Mouse (Mus musculus) ES-E14 (cell line): ENCODE results near the gene Grb2. TPM values are rescaled to one million over a fixed set of nuclear protein-coding genes. Genes with fewer than 3 reads are reported as not detected.

ENCODE experiments used
- DNase-seq: peaks from one replicate; pipeline ENCODE4 v3.0.0-alpha.2; 2013; ENCODE audit warnings: low read depth, low spot score
- H3K27ac ChIP-seq: 2 replicates; pipeline ENCODE4 v1.5.1; 2012; ENCODE audit warnings: low read depth, mild to moderate bottlenecking, low read length, moderate library complexity, mixed read lengths; ENCODE audit not compliant: poor library complexity, insufficient read depth, severe bottlenecking
- H3K36me3 ChIP-seq: 2 replicates; pipeline ENCODE4 v1.6.1; 2012; ENCODE audit warnings: mild to moderate bottlenecking, low read length, moderate library complexity, mixed read lengths; ENCODE audit not compliant: control insufficient read depth, poor library complexity, insufficient read depth, severe bottlenecking
- H3K4me1 ChIP-seq, 2 experiments: fragments of 150-350 bp in 1 of 2; sonication (generic) in 1 of 2; 2 replicates each; pipeline ENCODE4 v1.6.1; 2012; ENCODE audit warnings: low read length in 2 of 2, mild to moderate bottlenecking in 1 of 2, mixed read lengths in 1 of 2; ENCODE audit not compliant: control insufficient read depth in 2 of 2, insufficient read depth in 2 of 2, poor library complexity in 1 of 2
- H3K4me3 ChIP-seq, 2 experiments: fragments of 150-350 bp in 1 of 2; sonication (generic) in 1 of 2; 2 replicates each; pipeline ENCODE4 v1.5.1; 2012; ENCODE audit warnings: low read length in 2 of 2, low read depth in 1 of 2, mild to moderate bottlenecking in 1 of 2, mixed read lengths in 1 of 2; ENCODE audit not compliant: insufficient read depth in 1 of 2, poor library complexity in 1 of 2, severe bottlenecking in 1 of 2
- H3K9ac ChIP-seq: 2 replicates; pipeline ENCODE4 v1.6.1; 2012; ENCODE audit warnings: low read depth, mild to moderate bottlenecking, low read length, mixed read lengths; ENCODE audit not compliant: poor library complexity, insufficient read depth, severe bottlenecking
- H3K9me3 ChIP-seq: fragments of 150-350 bp; sonication (generic); 2 replicates; pipeline ENCODE4 v1.6.1; 2012; ENCODE audit warnings: low read depth, mild to moderate bottlenecking, low read length; ENCODE audit not compliant: control insufficient read depth, insufficient read depth
- CHD2 ChIP-seq: IDR thresholded peaks from 2 replicates; pipeline ENCODE4 v1.6.1; 2014; ENCODE audit warnings: mild to moderate bottlenecking, low read depth, low read length, inconsistent platforms
- HCFC1 ChIP-seq: IDR thresholded peaks from 2 replicates; pipeline ENCODE4 v1.6.1; 2012; ENCODE audit warnings: low read length, inconsistent platforms, borderline replicate concordance; ENCODE audit not compliant: insufficient read depth
- MAFK ChIP-seq: IDR thresholded peaks from 2 replicates; pipeline ENCODE4 v1.6.1; 2014; ENCODE audit warnings: mild to moderate bottlenecking, low read depth, low read length, inconsistent platforms; ENCODE audit not compliant: insufficient read depth
- ZC3H11A ChIP-seq: IDR thresholded peaks from 2 replicates; pipeline ENCODE4 v1.6.1; 2012; ENCODE audit warnings: low read depth, mild to moderate bottlenecking, inconsistent platforms, low read length, borderline replicate concordance
- ZNF384 ChIP-seq: IDR thresholded peaks from 2 replicates; pipeline ENCODE4 v1.6.1; 2012; ENCODE audit warnings: low read depth, low read length, inconsistent platforms
- in situ Hi-C, 2 experiments: fragments of 600-800 bp; cut with MboI; formaldehyde crosslinking; loops; one replicate each; pipeline ENCODE4 v1.15.1; 2025; ENCODE audit warnings: low sequenced_read_pairs in 2 of 2, inconsistent platforms in 1 of 2; ENCODE audit not compliant: unreplicated experiment in 2 of 2
- total RNA-seq: library from RNA; depleted of rRNA; stranded (reverse); fragments of 300-350 nt; gene quantifications from 2 replicates; pipeline ENCODE4 v1.2.3, GENCODE M21; 2012

Gene Grb2
- total RNA-seq, 1 experiment, result 24.4 TPM

- Histone ChIP-seq H3K36me3 (no peaks in the 10 kb centered on the region), H3K27ac (no peak overlapping the region), H3K4me3 (no peak overlapping the region), H3K9ac (no peak overlapping the region; the same call in none of the 2 replicates), H3K9me3 (no peaks in the 10 kb centered on the region), H3K4me1 (peaks cover 0 to 5% of the 10 kb centered on the region in 2 experiments; a peak in 1 of 4 replicates)
- in situ Hi-C loops, result loop anchor here in 1 of 2 experiments (5.0 kb wide), 1 partner anchor 84 kb away; no protein-coding TSS in a partner anchor
- TF ChIP-seq CHD2, result no peak
- TF ChIP-seq HCFC1, result no peak
- TF ChIP-seq ZC3H11A, result no peak
- no peak for TF ChIP-seq MAFK
- TF ChIP-seq ZNF384, result no peak
- DNase-seq, result no peak
Observed at GRCm38 (mm10) chr11:115716410-115717338, 8.3 kb upstream of the Grb2 start.

GRCm38 (mm10) chr11:115714491-115714890 lies 6.1 kb upstream of the Grb2 start:
- in situ Hi-C loops, result no loop called here
- H3K9me3 ChIP-seq, result no peaks in the 10 kb centered on the region

GRCm38 (mm10) chr11:115713447-115713846 lies 5.0 kb upstream of the Grb2 start:
- in situ Hi-C loops, result no loop called here

More at GRCm38 (mm10) chr11:115714491-115714890, 6.1 kb upstream of the Grb2 start:
- TF ChIP-seq ZC3H11A, result no peak
- no peak for TF ChIP-seq CHD2
- TF ChIP-seq ZNF384, result no peak
- no peak for TF ChIP-seq HCFC1
- no peak for TF ChIP-seq MAFK
- Histone ChIP-seq H3K4me3 (no peak overlapping the region), H3K4me1 (peaks cover 0 to 5% of the 10 kb centered on the region in 2 experiments; a peak in 1 of 4 replicates), H3K9ac (no peak overlapping the region), H3K36me3 (no peaks in the 10 kb centered on the region), H3K27ac (no peak overlapping the region)
- DNase-seq, result no peak

GRCm38 (mm10) chr11:115712674-115713298 lies 4.4 kb upstream of the Grb2 start:
- Histone ChIP-seq H3K9me3 (no peaks in the 10 kb centered on the region), H3K4me1 (peaks cover 0 to 5% of the 10 kb centered on the region in 2 experiments; a peak in 1 of 4 replicates), H3K27ac (no peak overlapping the region), H3K36me3 (no peaks in the 10 kb centered on the region), H3K4me3 (no peak overlapping the region), H3K9ac (no peak overlapping the region)
- DNase-seq, result no peak
- TF ChIP-seq ZNF384 (no peak), MAFK (no peak), CHD2 (no peak), ZC3H11A (no peak), HCFC1 (no peak)
- in situ Hi-C loops, result no loop called here

More at GRCm38 (mm10) chr11:115713447-115713846, 5.0 kb upstream of the Grb2 start:
- no peak for DNase-seq
- H3K4me1 ChIP-seq, result peaks cover 0 to 5% of the 10 kb centered on the region in 2 experiments; a peak in 1 of 4 replicates
- H3K9ac ChIP-seq, result no peak overlapping the region
- H3K4me3 ChIP-seq, result no peak overlapping the region
- no peaks in the 10 kb centered on the region for H3K36me3 ChIP-seq
- no peak overlapping the region for H3K27ac ChIP-seq
- TF ChIP-seq CHD2 (no peak), HCFC1 (no peak), ZNF384 (no peak), ZC3H11A (no peak), MAFK (no peak)
- H3K9me3 ChIP-seq, result no peaks in the 10 kb centered on the region
